Mouse (Mus musculus) liver, postnatal 0 days (tissue): ENCODE data around the gene Tlr12. TPM values are rescaled to one million over a fixed set of nuclear protein-coding genes. Genes with fewer than 3 reads are reported as not detected.

Experiments used
- ATAC-seq: fragments of 200-750 bp; cut with Nextera tagmentation; 2 replicates; pipeline ENCODE4 v1.8.0; 2017; ENCODE audit warnings: mild to moderate bottlenecking, moderate library complexity
- DNase-seq: peaks from one replicate; pipeline ENCODE4 v3.0.0-alpha.2; 2016
- H3K27ac ChIP-seq: fragments of 300-500 bp; sonication (generic); 2 replicates; pipeline ENCODE4 v1.5.1; 2014; ENCODE audit warnings: antibody characterized with exemption, moderate library complexity, mild to moderate bottlenecking, low read depth
- H3K27me3 ChIP-seq: fragments of 300-500 bp; sonication (generic); 2 replicates; pipeline ENCODE4 v1.6.1; 2014; ENCODE audit warnings: low read length, control low read depth, mixed read lengths; ENCODE audit not compliant: insufficient read depth
- H3K36me3 ChIP-seq: fragments of 300-500 bp; sonication (generic); replicated peaks from 2 replicates; pipeline ENCODE4 v1.6.1; 2014; ENCODE audit warnings: mild to moderate bottlenecking, control low read depth, low read length, moderate library complexity, mixed read lengths; ENCODE audit not compliant: insufficient read depth
- H3K4me1 ChIP-seq: fragments of 300-500 bp; sonication (generic); 2 replicates; pipeline ENCODE4 v1.6.1; 2014; ENCODE audit warnings: antibody characterized with exemption, mild to moderate bottlenecking, control low read depth; ENCODE audit not compliant: insufficient read depth
- H3K4me2 ChIP-seq: fragments of 300-500 bp; sonication (generic); 2 replicates; pipeline ENCODE4 v1.6.1; 2014; ENCODE audit warnings: low read depth, mild to moderate bottlenecking, low read length, moderate library complexity, mixed read lengths
- H3K4me3 ChIP-seq: fragments of 300-500 bp; sonication (generic); 2 replicates; pipeline ENCODE4 v1.5.1; 2014; ENCODE audit warnings: low read depth, low read length
- H3K9ac ChIP-seq: fragments of 300-500 bp; sonication (generic); replicated peaks from 2 replicates; pipeline ENCODE4 v1.6.1; 2014; ENCODE audit warnings: mild to moderate bottlenecking, moderate library complexity
- H3K9me3 ChIP-seq: fragments of 300-500 bp; sonication (generic); 2 replicates; pipeline ENCODE4 v1.6.1; 2016; ENCODE audit warnings: mild to moderate bottlenecking, control low read depth, low read length, mixed read lengths
- CTCF ChIP-seq: sonication (generic); IDR thresholded peaks from 2 replicates; pipeline ENCODE4 v1.5.1; 2016; ENCODE audit warnings: antibody characterized with exemption, low read depth
- EP300 ChIP-seq: IDR thresholded peaks from 2 replicates; pipeline ENCODE4 v1.6.1; 2016; ENCODE audit warnings: antibody characterized with exemption, low read depth, mild to moderate bottlenecking
- WGBS: fragments of 180-500 bp; shearing (Covaris S2); extraction: QIAGEN DNeasy Blood & Tissue Kit; methylation state at CpG from one replicate; pipeline ENCODE4 v1.1.7; 2014; ENCODE audit not compliant: insufficient replicate concordance; 5-methylcytosine and 5-hydroxymethylcytosine counted together
- polyA plus RNA-seq: library from polyadenylated mRNA; unstranded; fragments of >200 nt; fragmentation: Nextera tagmentation; extraction: Ambion mirVana; gene quantifications from 2 replicates; pipeline ENCODE4 v1.2.1, GENCODE M21; 2015

The Tlr12 gene
- polyA plus RNA-seq, 1 experiment from 2014 or later, result 1.9 TPM

DNA sequence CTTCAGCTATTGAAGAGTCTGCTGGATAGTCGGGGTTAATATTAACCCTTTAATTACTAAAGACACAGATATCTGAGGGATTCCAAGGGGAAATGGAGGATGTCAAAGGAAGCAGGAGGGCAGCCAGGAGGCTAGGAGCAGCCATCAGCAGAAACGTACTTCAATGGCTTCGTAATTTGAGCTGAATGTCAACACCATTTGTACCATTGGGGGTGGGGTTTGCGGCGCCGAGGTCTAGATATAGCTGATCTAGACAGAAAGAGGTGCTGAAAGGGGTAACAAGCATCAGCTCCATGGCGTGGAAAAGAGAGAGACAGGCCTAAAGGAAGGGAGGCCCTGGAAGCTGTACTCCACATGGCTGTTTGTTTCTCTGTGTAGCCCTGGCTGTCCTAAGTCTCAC is 28.3 kb upstream of the Tlr12 start:
- Histone ChIP-seq H3K27me3 (no peaks in the 10 kb centered on the region), H3K9ac (no peak overlapping the region), H3K4me2 (no peak overlapping the region), H3K36me3 (no peaks in the 10 kb centered on the region), H3K9me3 (no peaks in the 10 kb centered on the region), H3K4me1 (peaks cover 7% of the 10 kb centered on the region), H3K27ac (no peak overlapping the region), H3K4me3 (no peak overlapping the region)
- ATAC-seq (no peak), DNase-seq (no peak)
- TF ChIP-seq EP300 (no peak), CTCF (no peak)
- 52% methylated on average over 7 of the region's 7 CpGs for WGBS

DNA sequence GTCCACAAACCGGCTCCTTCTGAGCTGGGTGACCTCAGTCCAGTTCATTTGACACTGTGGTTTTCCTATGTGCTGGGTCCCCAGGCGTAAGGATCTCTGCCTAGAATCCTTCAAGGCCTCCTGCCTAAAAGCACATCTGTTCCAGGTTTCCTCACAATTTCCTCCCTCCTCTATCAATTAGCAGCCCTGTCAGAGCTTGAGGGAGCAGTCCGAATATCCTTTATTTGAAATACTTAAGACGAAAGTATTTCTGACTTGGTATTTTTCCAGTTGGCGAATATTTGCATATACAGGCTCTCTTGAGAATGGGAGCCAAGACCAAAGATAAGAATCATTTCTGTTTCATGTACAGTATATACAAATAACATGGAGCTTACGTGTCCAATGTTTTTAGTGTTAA is 27.5 kb upstream of the Tlr12 start:
- Histone ChIP-seq H3K9me3 (no peaks in the 10 kb centered on the region), H3K36me3 (no peaks in the 10 kb centered on the region), H3K9ac (no peak overlapping the region), H3K4me2 (no peak overlapping the region), H3K27me3 (no peaks in the 10 kb centered on the region), H3K4me3 (no peak overlapping the region), H3K27ac (no peak overlapping the region), H3K4me1 (peaks cover 7% of the 10 kb centered on the region)
- WGBS, result 77% methylated on average over 6 of the region's 6 CpGs
- no peak for DNase-seq
- no peak for ATAC-seq
- TF ChIP-seq CTCF, result no peak
- TF ChIP-seq EP300, result no peak

DNA sequence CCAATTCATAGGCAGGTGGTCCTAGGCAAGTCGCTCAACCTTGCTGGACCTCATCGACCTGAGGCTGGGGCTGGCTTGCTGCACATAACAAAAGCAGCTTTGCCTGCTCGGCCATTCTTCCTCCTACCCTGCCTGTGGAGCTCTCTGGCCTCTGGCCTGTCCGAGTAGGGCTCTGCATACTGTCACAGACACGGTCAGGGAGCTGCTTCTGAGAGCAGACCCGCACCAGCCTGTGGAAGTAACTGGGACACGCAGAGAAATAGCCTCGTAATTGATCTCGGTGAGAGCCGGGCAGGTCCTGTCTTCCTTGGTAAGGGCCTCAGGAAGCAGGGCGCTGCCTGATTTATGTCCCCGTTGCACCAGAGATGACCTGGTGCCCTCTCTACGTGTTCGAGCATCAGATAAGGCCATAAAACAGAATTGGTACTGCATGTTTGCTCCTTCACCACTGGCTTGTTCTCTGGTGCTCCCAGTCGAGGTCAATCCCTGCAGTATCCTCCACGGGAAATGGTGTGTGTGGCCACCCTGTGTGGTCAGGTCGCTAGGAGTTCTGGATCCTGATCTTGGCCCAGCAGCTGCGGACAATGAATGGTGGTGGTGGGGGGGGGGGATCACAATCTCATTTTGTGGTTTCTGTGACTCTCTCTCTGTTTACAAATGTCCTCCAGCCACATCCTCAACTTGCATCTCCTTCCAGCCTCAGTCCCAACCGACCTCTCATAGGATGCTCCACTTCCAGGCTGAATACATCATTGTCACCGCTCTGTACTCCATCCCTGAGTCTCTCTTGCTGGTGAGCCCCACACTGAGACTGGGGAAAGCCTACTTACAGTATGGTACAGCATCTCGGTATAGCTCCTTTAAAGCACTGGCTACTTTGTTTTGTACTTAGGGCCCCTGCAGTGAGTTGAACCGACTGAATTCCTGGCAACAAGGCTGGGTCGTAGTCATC is 23.6 kb upstream of the Tlr12 start:
- no peaks in the 10 kb centered on the region for H3K9me3 ChIP-seq
- no peak for TF ChIP-seq EP300
- no peak for TF ChIP-seq CTCF
- peaks cover 3% of the 10 kb centered on the region for H3K4me1 ChIP-seq
- no peaks in the 10 kb centered on the region for H3K36me3 ChIP-seq
- DNase-seq, result no peak
- H3K4me3 ChIP-seq, result no peak overlapping the region
- no peak overlapping the region for H3K9ac ChIP-seq
- no peaks in the 10 kb centered on the region for H3K27me3 ChIP-seq
- ATAC-seq, result no peak
- H3K4me2 ChIP-seq, result no peak overlapping the region
- WGBS, result 40% methylated on average over 23 of the region's 23 CpGs
- H3K27ac ChIP-seq, result no peak overlapping the region

DNA sequence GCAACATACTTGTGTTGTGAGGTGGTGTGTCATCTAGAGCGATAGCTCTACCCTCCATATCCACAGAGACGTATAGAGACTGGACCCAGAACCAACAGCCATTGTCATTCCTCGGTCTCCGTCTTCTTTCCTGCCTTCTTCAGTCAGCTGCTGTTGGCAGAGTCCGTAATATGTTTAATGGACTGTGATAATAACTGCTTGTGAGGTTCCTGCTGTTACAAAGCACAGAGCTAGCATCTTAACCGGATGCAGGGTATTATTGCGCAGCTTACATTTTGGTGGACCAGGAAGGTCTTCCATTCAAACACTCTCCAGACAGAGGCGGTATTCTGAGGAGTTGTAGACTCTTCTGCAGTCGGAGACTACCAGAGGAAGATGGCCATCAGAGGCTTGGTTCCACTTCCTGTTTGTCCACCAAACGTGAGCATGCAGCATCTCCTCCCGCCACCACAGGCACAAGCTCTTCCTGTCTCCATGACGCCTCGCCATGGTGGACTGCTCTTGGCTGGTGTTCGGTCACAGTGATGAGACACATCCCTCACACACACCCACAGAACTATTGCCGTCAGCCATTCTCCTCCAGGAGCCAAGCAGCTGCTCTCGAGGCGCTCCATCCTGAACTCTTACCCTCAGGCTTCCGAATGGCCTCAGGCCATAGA is 20.0 kb upstream of the Tlr12 start:
- WGBS, result 73% methylated on average over 18 of the region's 18 CpGs
- ATAC-seq, result no peak
- H3K4me1 ChIP-seq, result peaks cover 3% of the 10 kb centered on the region

DNA sequence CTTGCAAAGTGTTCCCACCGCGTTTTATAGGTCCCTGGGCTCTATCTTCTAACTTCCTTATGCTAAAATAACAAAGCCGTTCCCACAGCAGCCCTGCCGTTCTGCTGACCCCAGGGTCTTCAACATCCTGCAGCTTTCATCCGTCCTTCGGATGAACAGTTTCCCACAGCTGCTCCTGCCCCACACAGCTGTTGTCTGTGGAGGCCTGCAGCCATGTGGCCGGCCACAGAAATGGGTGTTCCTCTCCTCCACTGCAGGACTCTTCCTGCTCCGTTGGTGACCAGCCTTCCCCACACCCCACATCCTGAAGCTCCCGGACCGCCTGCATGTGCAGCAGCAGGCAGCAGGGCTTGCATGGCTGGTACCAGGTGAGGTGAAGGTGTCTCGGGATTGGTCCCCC is 18.8 kb upstream of the Tlr12 start:
- Histone ChIP-seq H3K27ac (no peak overlapping the region), H3K4me1 (peaks cover 3% of the 10 kb centered on the region)
- ATAC-seq, result no peak; the same call in 1 of the 2 replicates

More for the DNA sequence above, 20.0 kb upstream of the Tlr12 start:
- Histone ChIP-seq H3K4me2 (no peak overlapping the region), H3K36me3 (no peaks in the 10 kb centered on the region), H3K27ac (no peak overlapping the region), H3K9ac (no peak overlapping the region), H3K4me3 (no peak overlapping the region), H3K9me3 (no peaks in the 10 kb centered on the region), H3K27me3 (no peaks in the 10 kb centered on the region)
- TF ChIP-seq CTCF (no peak), EP300 (no peak)
- no peak for DNase-seq

DNA sequence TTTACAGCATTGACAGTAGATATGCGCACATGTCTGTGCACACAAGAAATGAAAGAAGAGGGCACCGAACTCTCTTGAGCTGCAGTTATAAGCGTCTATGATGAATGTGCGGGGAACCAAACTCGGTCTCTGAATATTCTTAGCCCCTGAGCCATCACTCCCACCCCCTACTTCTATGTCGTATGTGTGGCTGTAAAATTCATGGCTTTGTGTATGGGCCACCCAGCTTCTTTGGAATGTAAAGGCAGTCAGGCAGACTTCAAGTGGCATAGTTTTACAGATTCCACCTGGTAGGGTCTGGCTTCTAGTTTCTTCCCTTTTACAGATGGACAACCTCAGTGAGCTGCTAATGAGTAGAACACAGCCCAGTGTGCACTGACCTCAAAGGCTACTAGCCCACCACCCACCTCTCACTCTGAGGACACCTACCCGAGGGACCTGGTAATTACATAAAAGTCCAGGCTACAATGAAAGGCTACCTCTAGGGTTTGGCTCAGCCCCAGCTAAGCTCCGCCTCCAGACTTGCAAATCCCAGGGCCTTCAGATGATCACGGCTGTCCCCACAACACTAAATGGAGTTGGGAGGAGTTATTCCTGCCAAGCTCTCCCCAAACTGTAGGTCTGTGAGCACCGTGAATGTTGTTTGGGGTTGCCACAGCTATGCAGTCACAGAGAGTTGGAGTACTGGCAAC is 17.6 kb upstream of the Tlr12 start:
- Histone ChIP-seq H3K9ac (no peak overlapping the region), H3K4me1 (peaks cover 3% of the 10 kb centered on the region), H3K9me3 (no peaks in the 10 kb centered on the region), H3K27me3 (no peaks in the 10 kb centered on the region), H3K4me2 (no peak overlapping the region), H3K27ac (no peak overlapping the region), H3K4me3 (no peak overlapping the region), H3K36me3 (no peaks in the 10 kb centered on the region)
- no peak for DNase-seq
- WGBS, result 65% methylated on average over 10 of the region's 10 CpGs
- TF ChIP-seq CTCF, result no peak
- TF ChIP-seq EP300, result no peak
- no peak for ATAC-seq

More for the DNA sequence above, 18.8 kb upstream of the Tlr12 start:
- Histone ChIP-seq H3K4me3 (no peak overlapping the region), H3K36me3 (no peaks in the 10 kb centered on the region), H3K4me2 (no peak overlapping the region), H3K9me3 (no peaks in the 10 kb centered on the region), H3K9ac (no peak overlapping the region), H3K27me3 (no peaks in the 10 kb centered on the region)
- no peak for DNase-seq
- TF ChIP-seq CTCF (no peak), EP300 (no peak)
- WGBS, result 27% methylated on average over 11 of the region's 11 CpGs
